Mouse (Mus musculus): Measurements from ENCODE around the gene Sin3a. TPM values are rescaled to one million over a fixed set of nuclear protein-coding genes. Genes with fewer than 3 reads are reported as not detected.

Sin3a gene
- polyA plus RNA-seq, 1 experiment from 2014 or later = 55.3 TPM

- peak overlapping the region; percentile 72 for H3K9ac ChIP-seq (ENCODE audit: low read length)
- H3K9me3 ChIP-seq (ENCODE audit: control insufficient read depth, low read length) = no peaks in the 10 kb centered on the region
- H3K27me3 ChIP-seq (ENCODE audit: control insufficient read depth, insufficient read depth, low read length) = no peaks in the 10 kb centered on the region
- peak overlapping the region; percentile 91 for H3K4me2 ChIP-seq (ENCODE audit: low read depth)
- peak; percentile 94 for DNase-seq (ENCODE audit: low spot score)
- ATAC-seq (ENCODE audit: insufficient read depth, low FRiP score, low TSS enrichment) = peak; percentile 60
- H3K4me1 ChIP-seq (ENCODE audit: control insufficient read depth, insufficient read depth, low read length) = peaks cover 17% of the 10 kb centered on the region
- peak overlapping the region; percentile 74 for H3K4me3 ChIP-seq (ENCODE audit: low read depth, low read length)
- H3K27ac ChIP-seq (ENCODE audit: low read depth, low read length) = peak overlapping the region; percentile 93
- WGBS = under 1% methylated on average over 46 of the region's 54 CpGs
- H3K36me3 ChIP-seq (ENCODE audit: control insufficient read depth, insufficient read depth, low read length) = no peaks in the 10 kb centered on the region
These were observed 1.3 kb downstream of the Sin3a start for GRCm38 (mm10) chr9:57072989-57073789.

DNA sequence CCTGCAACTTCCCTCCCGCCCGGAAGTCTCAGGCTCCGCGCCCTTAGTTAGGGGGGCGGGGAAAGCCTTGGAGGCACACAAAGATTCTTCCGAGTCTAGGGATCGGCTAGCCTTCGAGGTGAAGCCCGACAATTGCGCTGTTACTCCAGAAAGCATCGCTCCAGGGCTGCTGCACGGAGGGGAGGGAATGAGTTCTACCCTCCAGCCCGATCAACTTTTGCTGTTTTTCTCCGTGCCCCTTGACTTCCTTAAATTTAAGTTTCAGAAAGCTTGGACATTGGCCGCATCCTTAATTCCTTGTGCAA is 1.9 kb downstream of the Sin3a start:
- H3K4me3 ChIP-seq (ENCODE audit: low read depth, low read length) = peak overlapping the region; percentile 74
- no peaks in the 10 kb centered on the region for H3K27me3 ChIP-seq (ENCODE audit: control insufficient read depth, insufficient read depth, low read length)
- ATAC-seq (ENCODE audit: insufficient read depth, low FRiP score, low TSS enrichment) (no peak), DNase-seq (ENCODE audit: low spot score) (no peak)
- H3K9me3 ChIP-seq (ENCODE audit: control insufficient read depth, low read length) = no peaks in the 10 kb centered on the region
- no peaks in the 10 kb centered on the region for H3K36me3 ChIP-seq (ENCODE audit: control insufficient read depth, insufficient read depth, low read length)
- H3K4me2 ChIP-seq (ENCODE audit: low read depth) = peak overlapping the region; percentile 91
- peak overlapping the region; percentile 73 for H3K9ac ChIP-seq (ENCODE audit: low read length)
- peak overlapping the region; percentile 42; the same call in 1 of the 2 replicates for H3K27ac ChIP-seq (ENCODE audit: low read depth, low read length)
- H3K4me1 ChIP-seq (ENCODE audit: control insufficient read depth, insufficient read depth, low read length) = peaks cover 17% of the 10 kb centered on the region
- under 1% methylated on average over 15 of the region's 15 CpGs for WGBS

DNA sequence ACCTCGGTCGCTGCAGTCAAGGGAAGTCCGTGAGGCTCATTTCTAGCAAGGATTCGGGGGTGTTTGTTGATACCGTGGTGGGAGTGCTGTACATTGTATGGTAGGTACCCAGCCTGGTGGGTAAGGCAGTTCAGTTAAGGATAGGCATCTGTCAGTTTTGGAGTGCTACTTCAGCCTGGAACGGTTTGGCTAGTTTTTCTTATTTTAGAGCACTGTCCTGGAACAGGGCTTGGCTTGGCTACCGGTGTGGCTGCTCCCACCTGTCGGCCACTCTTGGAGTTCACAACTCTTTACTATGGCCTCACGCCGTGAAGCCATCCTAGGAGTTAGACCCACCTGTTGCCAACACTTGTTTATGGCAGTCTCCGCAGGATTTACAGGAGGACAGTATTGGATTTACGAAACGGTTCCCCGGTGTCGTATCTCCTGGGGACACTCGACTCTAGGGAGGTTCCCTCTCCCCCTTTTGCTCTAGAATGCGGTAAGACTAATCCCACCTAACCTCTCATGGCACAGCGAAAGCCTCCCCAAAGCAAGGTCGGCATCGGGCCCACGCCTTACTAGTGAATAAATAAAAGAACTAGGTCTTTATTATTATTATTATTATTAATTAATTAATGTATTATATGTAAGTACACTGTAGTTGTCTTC is 2.5 kb downstream of the Sin3a start:
- ATAC-seq (ENCODE audit: insufficient read depth, low FRiP score, low TSS enrichment) (no peak), DNase-seq (ENCODE audit: low spot score) (peak; percentile 43)
- peaks cover 17% of the 10 kb centered on the region for H3K4me1 ChIP-seq (ENCODE audit: control insufficient read depth, insufficient read depth, low read length)
- H3K9ac ChIP-seq (ENCODE audit: low read length) = peak overlapping the region; percentile 73
- no peaks in the 10 kb centered on the region for H3K36me3 ChIP-seq (ENCODE audit: control insufficient read depth, insufficient read depth, low read length)
- no peaks in the 10 kb centered on the region for H3K9me3 ChIP-seq (ENCODE audit: control insufficient read depth, low read length)
- peak overlapping the region; percentile 42 for H3K27ac ChIP-seq (ENCODE audit: low read depth, low read length)
- H3K4me3 ChIP-seq (ENCODE audit: low read depth, low read length) = peak overlapping the region; percentile 74
- peak overlapping the region; percentile 91 for H3K4me2 ChIP-seq (ENCODE audit: low read depth)
- no peaks in the 10 kb centered on the region for H3K27me3 ChIP-seq (ENCODE audit: control insufficient read depth, insufficient read depth, low read length)
- 8% methylated on average over 21 of the region's 21 CpGs for WGBS

GRCm38 (mm10) chr9:57074822-57075603 is 3.2 kb downstream of the Sin3a start:
- H3K4me3 ChIP-seq (ENCODE audit: low read depth, low read length) = peak overlapping the region; percentile 74
- ATAC-seq (ENCODE audit: insufficient read depth, low FRiP score, low TSS enrichment) = no peak
- WGBS = 6% methylated on average over 17 of the region's 17 CpGs
- H3K4me1 ChIP-seq (ENCODE audit: control insufficient read depth, insufficient read depth, low read length) = peaks cover 17% of the 10 kb centered on the region
- H3K36me3 ChIP-seq (ENCODE audit: control insufficient read depth, insufficient read depth, low read length) = no peaks in the 10 kb centered on the region
- H3K27me3 ChIP-seq (ENCODE audit: control insufficient read depth, insufficient read depth, low read length) = no peaks in the 10 kb centered on the region
- H3K9me3 ChIP-seq (ENCODE audit: control insufficient read depth, low read length) = no peaks in the 10 kb centered on the region
- H3K4me2 ChIP-seq (ENCODE audit: low read depth) = peak overlapping the region; percentile 91
- peak overlapping the region; percentile 65 for H3K27ac ChIP-seq (ENCODE audit: low read depth, low read length)
- DNase-seq (ENCODE audit: low spot score) = peak; percentile 67
- H3K9ac ChIP-seq (ENCODE audit: low read length) = peak overlapping the region; percentile 73

DNA sequence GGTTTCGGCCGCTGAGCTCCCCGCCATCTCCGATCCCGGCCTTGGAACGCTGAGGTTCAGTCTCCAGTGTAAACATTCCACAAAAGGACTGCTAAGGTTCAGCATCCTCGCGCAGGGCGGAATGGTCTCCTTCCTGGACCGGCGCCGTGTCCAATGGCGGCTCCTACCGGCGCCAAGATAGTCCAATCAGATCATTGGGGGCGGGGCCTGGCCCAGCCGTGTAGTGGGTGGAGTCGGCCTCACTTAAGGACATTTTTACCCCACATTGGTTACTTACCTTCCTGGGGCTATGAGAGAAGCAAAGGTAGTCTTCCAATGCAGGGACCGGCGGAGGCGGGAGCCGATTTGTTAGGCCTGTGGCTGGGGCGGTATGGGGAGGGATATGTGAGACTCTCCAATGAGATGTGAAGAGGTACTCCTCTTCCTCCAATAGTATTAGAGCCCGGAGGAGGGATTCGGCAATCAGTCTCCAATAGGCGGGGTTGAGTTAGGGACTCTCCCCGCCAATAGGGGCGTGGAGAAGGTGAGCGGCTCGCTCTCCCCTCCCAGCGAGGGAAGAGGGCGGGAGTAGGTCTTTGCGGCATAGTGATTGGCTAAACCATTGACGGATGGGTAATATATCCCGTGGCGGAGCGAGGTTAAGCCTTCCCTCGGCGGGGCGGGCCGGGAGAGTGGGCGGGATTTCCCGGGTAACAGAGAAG is 4.0 kb downstream of the Sin3a start:
- DNase-seq (ENCODE audit: low spot score) = peak; percentile 99
- peak overlapping the region; percentile 96 for H3K27ac ChIP-seq (ENCODE audit: low read depth, low read length)
- under 1% methylated on average over 43 of the region's 43 CpGs for WGBS

GRCm38 (mm10) chr9:57076701-57077660 is 5.1 kb downstream of the Sin3a start:
- under 1% methylated on average over 62 of the region's 72 CpGs for WGBS

More for the DNA sequence above, 4.0 kb downstream of the Sin3a start:
- peak; percentile 82 for ATAC-seq (ENCODE audit: insufficient read depth, low FRiP score, low TSS enrichment)
- Histone ChIP-seq H3K4me2 (ENCODE audit: low read depth) (peak overlapping the region; percentile 91), H3K36me3 (ENCODE audit: control insufficient read depth, insufficient read depth, low read length) (no peaks in the 10 kb centered on the region), H3K4me1 (ENCODE audit: control insufficient read depth, insufficient read depth, low read length) (peaks cover 17% of the 10 kb centered on the region), H3K9me3 (ENCODE audit: control insufficient read depth, low read length) (no peaks in the 10 kb centered on the region), H3K4me3 (ENCODE audit: low read depth, low read length) (peak overlapping the region; percentile 92), H3K27me3 (ENCODE audit: control insufficient read depth, insufficient read depth, low read length) (no peaks in the 10 kb centered on the region), H3K9ac (ENCODE audit: low read length) (peak overlapping the region; percentile 85)

DNA sequence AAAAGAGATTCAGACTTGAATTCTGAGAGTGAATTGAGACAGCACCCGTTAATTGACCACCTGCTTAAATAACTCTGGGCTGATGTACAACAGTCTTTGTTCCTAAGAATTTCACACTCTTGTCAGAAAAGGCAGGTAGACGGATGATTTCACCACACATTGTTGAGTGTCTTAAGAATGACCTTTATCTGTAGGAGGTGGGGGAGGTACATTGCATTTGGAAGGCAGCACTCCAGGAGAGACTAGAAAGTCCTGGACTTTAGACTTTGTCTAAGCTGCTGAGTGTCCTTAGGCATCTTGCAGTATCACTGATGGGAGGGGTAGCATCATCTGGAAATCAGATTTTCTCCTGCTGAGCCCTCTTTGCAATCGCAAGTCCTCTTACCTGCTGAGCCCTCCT is 10.4 kb downstream of the Sin3a start:
- 75% methylated on average over 3 of the region's 3 CpGs for WGBS
- H3K36me3 ChIP-seq (ENCODE audit: control insufficient read depth, insufficient read depth, low read length) = peaks cover 5% of the 10 kb centered on the region; the same call in 1 of the 2 replicates

More at GRCm38 (mm10) chr9:57076701-57077660, 5.1 kb downstream of the Sin3a start:
- Histone ChIP-seq H3K4me2 (ENCODE audit: low read depth) (peak overlapping the region; percentile 51), H3K27me3 (ENCODE audit: control insufficient read depth, insufficient read depth, low read length) (no peaks in the 10 kb centered on the region), H3K36me3 (ENCODE audit: control insufficient read depth, insufficient read depth, low read length) (no peaks in the 10 kb centered on the region), H3K27ac (ENCODE audit: low read depth, low read length) (peak overlapping the region; percentile 96), H3K9me3 (ENCODE audit: control insufficient read depth, low read length) (no peaks in the 10 kb centered on the region), H3K4me3 (ENCODE audit: low read depth, low read length) (peak overlapping the region; percentile 92), H3K4me1 (ENCODE audit: control insufficient read depth, insufficient read depth, low read length) (peaks cover 13% of the 10 kb centered on the region), H3K9ac (ENCODE audit: low read length) (peak overlapping the region; percentile 85)
- ATAC-seq (ENCODE audit: insufficient read depth, low FRiP score, low TSS enrichment) = peak; percentile 26
- DNase-seq (ENCODE audit: low spot score) = peak; percentile 90

More for the DNA sequence above, 10.4 kb downstream of the Sin3a start:
- DNase-seq (ENCODE audit: low spot score) = no peak
- no peak overlapping the region for H3K9ac ChIP-seq (ENCODE audit: low read length)
- no peaks in the 10 kb centered on the region for H3K27me3 ChIP-seq (ENCODE audit: control insufficient read depth, insufficient read depth, low read length)
- no peaks in the 10 kb centered on the region for H3K4me1 ChIP-seq (ENCODE audit: control insufficient read depth, insufficient read depth, low read length)
- H3K4me3 ChIP-seq (ENCODE audit: low read depth, low read length) = no peak overlapping the region
- H3K4me2 ChIP-seq (ENCODE audit: low read depth) = no peak overlapping the region
- no peaks in the 10 kb centered on the region for H3K9me3 ChIP-seq (ENCODE audit: control insufficient read depth, low read length)
- H3K27ac ChIP-seq (ENCODE audit: low read depth, low read length) = no peak overlapping the region
- ATAC-seq (ENCODE audit: insufficient read depth, low FRiP score, low TSS enrichment) = no peak

Data from neural tube, embryonic 11.5 days (tissue).